Mouse (Mus musculus) megakaryocyte progenitor cell, adult 5-6 weeks (primary cell): ENCODE data around the gene Osbpl5. TPM values are rescaled to one million over a fixed set of nuclear protein-coding genes. Genes with fewer than 3 reads are reported as not detected.
A peak's percentile ranks its signal among the peaks of the same experiment; 100 is the strongest.

Experiments used
- ATAC-seq: replicated peaks from 2 replicates; pipeline ENCODE4 v1.8.0; 2016; ENCODE audit warnings: mild to moderate bottlenecking, moderate TSS enrichment, inconsistent platforms; ENCODE audit not compliant: poor library complexity
- total RNA-seq, 2 experiments: library from RNA; stranded (forward) in 1 of 2; stranded (reverse) in 1 of 2; fragments of 157-497, 149-512 nt in 1 of 2; fragments of 200-1000 nt in 1 of 2; gene quantifications; 2 replicates each; pipeline versions ENCODE4 v1.2.3 to v1.2.4; 2015 to 2017

Gene Osbpl5
- total RNA-seq, 2 experiments from 2014 or later = 2.7 to 4.4 TPM

DNA sequence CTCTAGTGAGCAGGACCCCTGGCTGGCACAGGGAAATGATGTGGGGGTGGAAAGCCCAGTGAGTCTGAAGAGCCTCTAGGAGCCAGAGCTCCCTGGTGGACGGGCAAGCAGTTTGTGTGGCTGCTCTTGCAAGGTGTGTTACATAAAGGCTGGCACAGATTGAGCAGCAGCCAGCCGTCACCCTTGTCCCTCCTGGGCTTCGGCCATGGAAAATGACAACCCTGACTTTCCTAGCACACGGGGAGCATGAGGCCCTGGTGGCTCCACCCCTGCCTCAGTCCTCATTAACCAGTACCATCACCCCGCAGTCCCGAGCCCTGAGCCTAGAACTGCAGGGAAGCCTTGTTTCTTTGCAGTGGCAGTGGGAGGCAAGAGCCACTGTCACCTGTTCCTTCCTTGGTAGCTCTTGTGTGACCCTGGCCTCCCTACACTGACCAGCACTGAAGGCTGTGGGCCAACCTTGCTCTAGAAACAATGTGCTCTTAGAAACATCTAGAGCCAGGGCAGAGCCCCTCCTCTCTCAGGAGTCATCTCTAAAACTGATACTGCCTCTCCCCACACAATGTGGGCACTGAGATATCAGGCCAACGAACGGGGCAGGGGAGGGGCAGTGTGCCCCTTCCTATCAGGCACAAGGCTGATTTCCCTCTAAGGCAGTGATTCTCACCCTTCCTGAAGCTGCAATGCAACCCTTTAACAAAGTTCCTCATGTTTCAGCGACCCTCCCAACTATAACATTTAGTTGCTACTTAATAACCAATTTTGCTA, 1.2 kb downstream of the Osbpl5 start:
- ATAC-seq = peak; percentile 49

DNA sequence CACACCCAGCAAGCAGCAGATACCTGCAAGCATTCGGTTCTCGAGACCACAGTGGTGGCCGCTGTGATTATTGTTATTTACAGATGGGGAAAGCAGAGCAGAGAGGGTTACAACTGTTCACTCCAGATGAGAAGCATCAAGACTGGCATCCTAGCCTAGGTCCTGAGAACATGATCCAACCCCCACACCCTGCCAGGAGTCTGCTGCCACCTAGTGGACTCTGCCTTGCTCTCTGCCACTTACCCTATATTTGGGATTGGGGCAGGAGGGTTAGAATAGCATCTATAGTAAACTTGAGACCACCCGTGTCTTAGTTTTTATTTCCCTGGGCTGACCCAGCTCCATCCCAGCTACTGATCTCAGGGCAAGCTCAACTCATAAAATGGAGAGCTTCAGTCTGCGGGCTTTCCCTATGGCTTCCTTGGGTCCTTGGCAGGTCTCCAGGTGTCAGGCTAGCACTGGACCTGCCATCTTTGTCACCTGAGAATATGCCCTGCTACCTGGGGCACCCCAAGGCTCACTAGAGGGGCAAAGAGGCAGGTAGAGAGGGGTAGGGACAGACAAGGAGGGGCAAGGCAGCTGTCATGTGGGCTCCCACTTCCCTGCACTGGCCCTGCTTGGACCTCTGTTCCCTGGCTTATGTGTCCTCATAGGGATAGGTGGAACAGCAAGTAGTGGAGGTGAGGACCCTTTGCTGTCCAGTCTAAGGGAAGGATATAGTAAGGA, 2.6 kb downstream of the Osbpl5 start:
- peak; percentile 59 for ATAC-seq

DNA sequence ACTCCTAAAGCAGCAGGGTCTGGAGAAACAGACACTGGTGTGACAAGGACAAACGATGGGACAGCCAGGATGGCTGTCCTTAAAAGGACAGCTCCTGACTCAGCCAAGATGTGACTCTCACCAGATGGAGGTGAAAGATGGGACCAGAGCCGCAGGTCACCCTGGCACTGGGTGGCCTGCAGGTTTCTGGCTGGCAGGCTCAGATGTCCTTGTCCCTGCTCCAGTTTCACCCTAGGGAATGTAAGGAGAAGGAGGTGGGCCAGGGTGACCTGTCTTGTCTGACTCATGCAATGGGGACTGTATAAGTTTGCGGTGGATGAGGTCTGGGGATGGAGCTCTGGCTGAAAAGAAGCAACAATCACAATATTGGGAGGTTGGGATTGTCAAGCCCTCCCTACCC, 4.2 kb downstream of the Osbpl5 start:
- no peak for ATAC-seq

DNA sequence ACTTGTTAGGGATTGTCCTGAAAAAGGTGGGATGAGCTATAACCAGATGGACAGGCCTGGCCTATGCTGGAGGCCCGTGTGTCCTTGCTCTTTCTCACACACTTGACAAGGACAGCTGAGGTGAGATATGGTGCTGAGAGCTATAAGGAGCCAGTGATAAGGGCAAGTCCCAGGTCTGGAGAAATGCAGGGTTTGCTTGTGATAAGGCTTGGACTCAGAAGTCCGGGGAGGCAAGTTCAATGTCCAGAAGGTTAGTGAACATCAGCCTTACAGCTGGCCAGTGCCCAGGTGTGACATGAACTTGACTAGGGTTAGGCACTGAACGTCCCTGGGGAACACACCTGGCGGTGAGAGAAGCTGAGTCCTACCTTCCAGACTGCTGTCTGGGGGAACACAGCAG, 4.7 kb downstream of the Osbpl5 start:
- ATAC-seq = no peak

DNA sequence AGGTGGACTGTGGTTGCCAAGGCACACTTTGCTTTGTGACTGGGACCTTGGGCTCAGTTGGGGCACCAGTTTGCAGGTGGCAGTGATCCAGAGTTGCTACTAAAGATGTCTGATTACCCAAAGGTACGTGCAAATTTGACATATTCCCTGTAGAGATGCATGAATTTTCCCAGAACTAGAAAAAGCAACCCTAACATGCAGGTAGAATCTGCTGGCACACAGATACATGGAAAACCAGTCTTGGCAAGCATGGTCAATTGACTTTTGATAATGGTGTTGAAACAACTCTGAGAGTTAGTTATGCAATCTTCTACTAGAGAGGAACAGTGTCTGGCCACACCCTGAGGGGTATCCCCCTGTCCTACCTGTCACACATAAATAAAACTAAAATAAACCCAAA, 5.4 kb downstream of the Osbpl5 start:
- no peak for ATAC-seq

DNA sequence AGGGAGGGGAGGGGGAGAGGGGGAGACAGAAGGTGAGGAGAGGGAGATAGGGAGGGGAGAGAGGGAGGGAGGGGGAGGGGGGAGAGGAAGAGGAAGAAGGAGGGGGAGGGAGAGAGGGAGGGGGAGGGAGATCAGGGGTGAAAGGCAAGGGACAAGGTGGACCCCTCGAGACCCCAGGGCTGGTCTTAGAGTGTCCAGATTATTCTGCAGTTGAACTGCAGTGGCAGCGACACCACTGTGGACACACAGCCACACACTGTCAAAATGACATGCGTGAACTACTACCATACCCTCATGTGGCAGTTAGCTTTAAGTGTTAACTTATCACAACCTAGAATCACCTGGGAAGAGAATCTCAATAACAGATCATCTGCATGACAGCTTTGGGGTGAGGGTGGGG, 7.7 kb downstream of the Osbpl5 start:
- ATAC-seq = no peak

DNA sequence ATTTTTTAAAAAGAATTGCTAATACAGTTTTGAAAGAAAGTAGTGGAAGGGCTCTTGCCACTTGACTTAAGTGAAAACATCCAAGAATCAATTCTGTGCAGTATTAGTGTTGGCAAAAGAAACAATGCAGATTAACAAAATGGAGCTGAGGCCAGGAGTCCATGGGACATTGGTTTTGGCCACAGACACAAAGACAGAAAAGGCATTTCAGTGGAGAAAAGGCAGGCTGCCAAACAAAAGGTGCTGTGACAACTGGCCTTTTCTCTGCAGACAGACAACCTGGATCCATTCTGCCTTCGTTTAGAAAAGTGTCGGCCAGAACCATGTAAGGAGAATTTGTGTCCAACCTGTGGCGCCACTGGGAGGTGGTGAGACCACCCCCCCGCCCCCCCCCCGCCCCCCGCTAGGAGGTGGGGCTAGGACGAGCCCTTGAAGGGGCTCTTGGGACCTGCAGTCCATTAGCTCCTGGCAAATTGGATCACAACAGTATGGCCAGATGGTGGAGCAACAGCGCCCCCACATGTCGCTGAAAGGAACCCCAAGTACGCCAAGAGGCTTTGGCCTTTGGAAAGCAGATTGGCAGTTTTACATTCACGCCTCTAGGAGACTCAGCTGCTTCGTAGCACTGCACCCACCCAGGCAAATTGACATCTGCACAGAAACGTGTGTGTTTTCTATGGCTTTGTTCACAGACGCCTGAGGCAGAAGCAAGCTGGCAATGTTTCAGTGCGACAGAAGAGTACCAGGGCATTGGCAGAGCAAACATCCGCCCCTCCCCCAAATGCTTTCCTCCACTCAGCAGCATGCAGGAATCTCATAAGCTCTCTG, 8.5 kb downstream of the Osbpl5 start:
- ATAC-seq = peak; percentile 96

DNA sequence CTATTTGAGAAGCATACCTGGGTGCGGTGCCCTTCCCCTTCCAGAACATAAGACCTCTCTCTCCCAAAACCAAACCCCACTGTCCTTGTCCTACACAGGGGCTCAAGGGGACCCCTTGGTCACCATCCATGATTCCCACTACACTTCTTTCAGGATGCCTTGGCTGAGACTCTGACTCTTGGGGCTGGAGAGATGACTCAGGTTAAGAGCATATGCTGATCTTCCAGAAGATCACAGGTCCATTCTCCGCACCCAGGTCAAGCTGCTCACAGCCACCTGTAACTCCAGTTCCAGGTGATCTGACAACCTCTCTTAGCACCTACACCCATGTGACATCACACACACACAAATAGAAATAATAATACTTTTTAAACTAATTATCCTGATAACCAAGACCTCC, 16.1 kb downstream of the Osbpl5 start:
- ATAC-seq = no peak

DNA sequence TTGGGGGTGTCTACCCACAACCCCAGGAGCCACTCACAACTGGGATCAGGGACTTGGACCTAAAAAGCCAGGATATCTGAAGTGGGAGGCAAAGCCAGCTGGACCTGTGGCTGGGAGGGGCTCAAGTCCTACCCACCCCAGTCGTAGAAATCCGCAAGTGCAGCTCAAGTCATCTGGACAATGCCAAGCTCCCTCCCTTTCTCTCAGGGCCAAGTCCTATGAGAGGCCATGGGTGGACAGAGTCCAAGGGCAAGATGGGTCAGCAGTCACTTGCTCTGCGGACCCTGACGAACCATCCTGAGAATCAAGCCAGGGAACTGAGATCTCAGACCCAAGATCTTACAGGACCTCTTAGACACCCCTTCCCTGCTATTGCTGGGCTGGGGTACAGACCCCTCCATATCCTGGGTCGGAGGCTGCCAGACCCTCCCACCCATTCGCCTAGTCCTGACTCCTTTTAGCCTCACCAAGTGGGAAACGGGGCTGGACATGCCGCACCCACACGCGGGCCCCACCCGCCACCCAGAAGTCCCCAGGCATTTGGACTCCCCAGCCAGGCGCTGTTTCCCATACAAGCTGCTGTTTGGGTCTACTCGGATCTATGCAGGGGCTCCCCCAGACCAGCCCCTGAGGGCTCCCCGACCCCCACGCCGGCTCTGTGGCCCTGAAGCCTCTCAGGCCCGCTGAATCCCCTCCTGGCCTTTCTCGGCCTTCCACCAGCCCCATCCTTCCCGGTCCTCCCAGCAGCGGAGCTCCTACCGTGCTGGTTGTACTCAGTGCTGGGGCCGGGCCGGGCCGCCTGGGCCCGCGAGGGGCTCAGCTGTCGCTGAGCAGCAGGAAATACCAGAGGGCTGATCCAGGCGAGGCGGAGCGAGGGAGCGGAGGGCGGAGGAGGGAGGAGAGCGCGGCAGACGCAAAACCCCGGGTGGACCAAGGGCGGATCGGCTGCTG, 17.0 kb downstream of the Osbpl5 start:
- peak; percentile 82 for ATAC-seq

DNA sequence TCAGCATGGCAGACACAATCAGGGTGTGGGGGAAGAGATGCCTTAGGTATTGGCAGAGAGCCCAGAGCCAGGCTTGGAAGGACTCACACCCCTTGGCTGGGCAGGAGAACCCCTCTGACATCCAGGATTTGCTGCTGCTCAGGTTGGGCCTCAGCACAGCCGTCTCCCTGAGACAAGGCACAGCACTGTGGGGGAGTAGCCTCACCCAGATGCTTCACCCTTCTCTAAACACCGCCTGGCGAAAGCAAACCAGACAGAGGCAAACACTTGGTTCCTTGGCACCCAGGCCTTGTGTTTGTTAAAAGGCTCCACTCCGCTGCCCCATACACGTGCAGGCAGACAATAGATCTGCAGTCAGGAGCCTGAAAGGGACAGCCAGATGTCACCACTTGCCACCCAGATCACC, 18.2 kb downstream of the Osbpl5 start:
- ATAC-seq = no peak

DNA sequence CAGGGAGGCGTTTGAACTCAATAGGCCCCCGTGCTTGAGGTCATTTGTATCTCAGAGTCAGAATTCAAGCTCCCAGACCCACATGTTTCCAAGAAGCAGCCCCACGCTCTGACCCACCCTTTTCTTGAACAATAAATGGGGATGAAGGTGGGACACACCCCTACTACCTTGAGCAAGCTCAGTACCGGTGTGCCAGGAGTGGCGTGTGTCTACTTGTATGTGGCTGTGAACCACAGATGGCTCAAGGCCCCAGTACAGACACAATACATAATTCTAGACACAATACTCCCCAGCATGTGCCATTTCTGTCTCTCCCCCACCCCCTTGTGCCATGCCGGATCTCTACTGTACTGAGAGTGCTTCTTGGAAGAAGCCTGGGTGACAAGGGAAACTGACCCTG, 18.6 kb downstream of the Osbpl5 start:
- ATAC-seq = no peak

DNA sequence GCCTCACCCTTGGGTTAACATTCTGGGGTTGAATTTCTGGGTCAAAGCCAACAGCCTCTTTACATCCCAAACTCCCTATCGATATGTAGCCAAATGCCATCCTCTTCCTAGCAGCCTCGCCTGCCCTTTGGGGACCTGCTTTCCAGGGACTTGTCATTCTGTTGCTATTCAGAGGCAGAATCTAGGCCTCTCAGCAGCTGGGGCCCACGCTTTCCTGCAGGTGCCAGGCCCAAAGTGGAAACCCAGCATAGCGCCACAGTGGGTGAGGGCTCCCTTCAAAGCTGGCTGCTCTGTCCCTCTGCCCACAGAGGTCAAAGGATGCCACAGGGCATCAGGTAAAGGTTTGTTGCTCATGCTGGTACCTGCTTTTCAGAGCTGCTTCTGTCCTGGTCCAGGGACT, 23.0 kb downstream of the Osbpl5 start:
- no peak for ATAC-seq

DNA sequence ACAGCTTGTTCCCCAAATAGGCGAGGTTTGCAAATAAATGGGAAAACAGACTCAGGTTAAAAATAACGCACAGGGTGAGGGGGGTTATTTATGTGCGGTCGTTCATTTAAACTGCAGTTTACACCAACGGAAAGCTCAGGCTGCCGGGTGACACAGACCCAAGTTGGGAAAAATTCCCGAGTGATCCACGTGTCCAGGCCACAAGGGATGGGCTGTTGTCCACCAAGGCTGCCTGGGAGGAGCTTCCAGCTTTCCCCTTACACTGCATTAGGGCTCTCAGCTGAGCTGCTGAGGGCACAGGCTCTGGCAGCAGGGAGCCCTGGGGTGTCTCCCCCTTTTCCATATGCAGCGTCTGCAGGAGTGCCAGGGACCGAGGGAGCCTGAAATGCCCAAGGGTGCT, 26.9 kb downstream of the Osbpl5 start:
- no peak for ATAC-seq

DNA sequence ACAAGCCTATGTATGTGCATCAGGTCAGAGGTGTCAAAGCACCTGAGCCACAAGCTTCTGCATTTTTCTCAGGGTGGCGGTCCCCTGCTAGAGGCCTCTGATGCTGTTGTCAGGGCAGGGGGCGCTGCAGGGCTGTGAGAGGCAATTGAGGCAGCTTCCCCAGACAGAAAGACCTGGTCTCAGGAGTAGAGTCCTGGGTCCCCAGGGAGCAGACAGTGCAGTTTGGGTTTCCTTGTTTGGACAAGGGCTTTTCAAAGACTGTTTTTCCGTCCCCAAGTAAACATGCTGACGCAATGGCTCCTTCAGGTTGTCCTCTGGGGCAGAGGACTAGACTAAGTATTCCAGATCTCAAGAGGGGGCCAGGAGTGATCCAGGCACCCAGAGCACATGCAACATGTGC, 30.4 kb downstream of the Osbpl5 start:
- ATAC-seq = no peak

DNA sequence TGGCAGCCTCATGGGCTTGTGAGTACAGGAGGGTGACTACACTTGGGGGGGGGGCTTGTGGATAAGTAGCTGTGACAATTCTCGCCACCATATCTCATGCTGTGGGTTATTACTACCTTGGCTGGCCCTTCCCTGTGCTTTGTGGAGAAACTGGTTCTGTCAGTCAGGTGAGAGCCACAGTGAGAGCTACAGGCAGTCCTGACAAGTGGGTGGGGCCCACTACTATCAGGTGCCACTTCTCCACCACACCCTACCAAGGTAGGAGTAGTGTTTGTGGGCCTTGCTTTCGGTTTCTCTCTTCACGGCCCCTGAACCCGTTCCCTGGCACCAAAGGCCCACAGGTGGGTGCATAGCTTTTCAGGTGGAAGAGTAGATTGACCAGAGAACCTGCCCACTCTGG, 32.9 kb downstream of the Osbpl5 start:
- no peak for ATAC-seq

DNA sequence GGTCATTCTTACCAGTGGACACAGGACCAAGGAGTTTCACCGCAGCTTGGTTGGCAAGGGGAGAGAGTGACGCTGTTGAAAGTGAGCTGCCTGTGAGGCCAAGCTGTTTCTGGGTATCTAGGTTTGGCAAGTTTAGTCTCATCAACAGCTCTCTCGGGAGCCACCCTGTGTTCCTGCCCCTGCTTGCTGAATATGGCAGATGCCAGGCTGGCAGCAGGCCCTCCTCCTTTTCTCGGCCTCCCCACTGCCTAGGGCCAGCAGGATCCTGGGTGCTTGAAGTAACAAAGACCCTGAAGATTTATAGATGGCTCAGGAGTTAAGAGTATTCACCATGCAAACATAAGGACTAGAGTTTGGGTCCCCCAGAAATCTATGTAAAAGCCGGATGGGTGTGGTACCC, 34.1 kb downstream of the Osbpl5 start:
- no peak for ATAC-seq

DNA sequence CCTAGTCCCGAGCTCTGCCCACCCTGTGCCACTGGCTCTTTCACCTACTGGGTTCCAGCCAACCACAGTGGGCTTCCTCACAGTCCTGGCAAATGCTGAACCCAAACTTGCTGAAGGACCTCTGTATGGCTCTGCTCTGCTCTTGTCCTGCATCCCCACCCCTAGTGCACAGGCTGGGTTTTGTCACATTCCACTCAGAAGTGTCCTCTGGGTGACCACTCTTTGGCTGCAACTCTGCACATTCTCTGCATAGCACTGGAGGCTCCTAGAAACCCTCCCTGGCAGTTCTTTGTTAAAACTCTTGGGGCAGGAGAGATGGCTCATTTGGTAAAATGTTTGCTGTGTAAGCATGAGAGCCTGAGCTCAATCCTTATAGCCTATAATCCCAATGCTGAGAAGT, 39.0 kb downstream of the Osbpl5 start:
- no peak for ATAC-seq

DNA sequence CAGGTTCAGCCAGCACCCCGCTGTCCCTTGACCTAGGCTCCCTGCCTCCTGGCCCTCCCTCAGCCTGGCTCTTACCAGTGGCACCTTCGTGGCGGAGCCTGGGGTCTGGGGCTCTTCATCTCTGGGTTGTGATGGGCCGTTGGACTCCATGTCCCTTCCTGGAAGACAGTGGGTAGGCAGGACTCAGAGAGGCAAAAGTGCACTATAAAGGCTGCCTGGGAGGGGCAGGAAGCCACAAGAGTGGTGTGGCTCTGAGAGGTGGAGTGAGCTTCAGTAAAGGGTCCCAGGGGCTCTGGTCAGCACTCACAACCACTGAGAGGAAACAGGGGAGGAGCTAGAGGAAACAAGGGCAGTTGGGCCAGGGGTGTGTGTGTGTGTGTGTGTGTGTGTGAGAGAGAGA, 43.4 kb downstream of the Osbpl5 start:
- ATAC-seq = peak; percentile 52

DNA sequence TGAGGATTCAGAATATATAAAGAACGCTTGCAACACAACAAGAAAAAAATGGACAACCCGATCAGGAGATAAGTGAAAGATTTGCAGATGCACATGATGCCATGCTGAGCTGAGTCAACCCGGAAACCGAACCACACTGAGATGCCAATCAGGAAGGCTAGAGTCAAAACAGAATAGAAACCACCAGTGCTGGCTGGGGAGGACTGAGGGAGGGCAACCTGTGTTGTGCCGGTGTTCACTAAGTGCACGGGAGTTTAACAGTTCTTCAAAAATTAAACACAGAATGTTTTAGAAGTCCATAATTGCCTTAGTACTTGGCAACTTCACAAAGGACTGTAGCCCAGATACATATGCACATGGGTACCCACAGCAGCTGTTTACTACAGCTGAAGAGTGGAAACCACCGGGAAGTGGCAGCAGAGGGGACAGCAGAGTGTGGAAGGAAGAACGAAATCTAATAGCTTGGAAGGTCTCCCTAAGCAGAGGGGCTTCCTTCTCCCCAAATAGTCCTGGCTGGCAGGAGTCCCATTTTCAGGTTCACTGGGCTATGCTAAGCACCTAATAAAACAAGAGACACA, 43.9 kb downstream of the Osbpl5 start:
- ATAC-seq = peak; percentile 61

DNA sequence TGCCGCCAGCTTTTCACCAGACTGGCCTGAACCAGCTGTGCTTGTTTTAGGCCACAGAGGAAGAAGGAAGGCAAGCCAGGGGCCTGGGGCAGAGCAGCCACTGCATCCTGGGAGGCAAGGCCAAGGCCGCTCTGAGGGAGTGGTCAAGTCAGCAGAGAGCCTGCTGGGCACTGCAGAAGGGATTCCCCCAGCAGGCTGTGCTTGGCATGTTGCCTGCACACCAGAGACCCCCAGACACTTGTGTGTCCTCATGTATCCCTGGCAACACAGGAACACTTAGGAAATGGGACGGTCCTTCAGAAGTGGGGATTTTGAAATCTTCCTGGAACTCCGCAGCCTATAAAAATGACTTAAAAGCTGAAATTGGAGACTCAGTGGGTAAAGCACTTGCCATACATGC, 44.8 kb downstream of the Osbpl5 start:
- ATAC-seq = no peak
